Mouse (Mus musculus) neutrophil, adult 5-6 weeks (primary cell): ENCODE data around the gene Insrr. TPM values are rescaled to one million over a fixed set of nuclear protein-coding genes. Genes with fewer than 3 reads are reported as not detected.
A peak's percentile ranks its signal among the peaks of the same experiment; 100 is the strongest.

Experiments used
- ATAC-seq: fragments of 151-379, 151-347 bp; 2 replicates; pipeline ENCODE4 v1.8.0; 2017; ENCODE audit warnings: mild to moderate bottlenecking, moderate TSS enrichment; ENCODE audit not compliant: insufficient number of reproducible peaks, poor library complexity, low FRiP score, severe bottlenecking; ENCODE audit errors: extremely low read depth
- total RNA-seq: library from RNA; stranded (forward); fragments of 200-1000 nt; gene quantifications from 2 replicates; pipeline ENCODE4 v1.2.3, GENCODE M21; 2017

The Insrr gene
- total RNA-seq, 1 experiment from 2014 or later, result not detected

DNA sequence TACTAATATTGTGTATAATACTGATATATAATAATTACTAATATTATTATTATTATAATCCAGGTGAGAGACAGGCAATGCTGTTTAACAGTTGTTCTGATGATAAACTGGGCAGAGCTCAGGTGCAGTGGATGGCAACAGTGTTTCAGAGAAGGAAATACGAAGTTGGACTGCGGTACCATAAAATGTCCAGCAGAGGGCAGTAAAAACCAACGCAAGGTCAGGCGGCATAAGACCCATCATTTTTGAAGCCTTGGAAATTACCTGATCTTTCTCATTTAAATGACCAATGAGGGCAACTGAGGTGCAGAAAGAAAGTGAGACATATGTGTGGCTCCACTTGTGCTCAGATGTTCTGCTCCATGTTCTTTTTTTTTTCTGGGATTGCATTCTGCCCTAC, 26.5 kb upstream of the Insrr start:
- ATAC-seq, result peak; percentile 54; the same call in 1 of the 2 replicates

DNA sequence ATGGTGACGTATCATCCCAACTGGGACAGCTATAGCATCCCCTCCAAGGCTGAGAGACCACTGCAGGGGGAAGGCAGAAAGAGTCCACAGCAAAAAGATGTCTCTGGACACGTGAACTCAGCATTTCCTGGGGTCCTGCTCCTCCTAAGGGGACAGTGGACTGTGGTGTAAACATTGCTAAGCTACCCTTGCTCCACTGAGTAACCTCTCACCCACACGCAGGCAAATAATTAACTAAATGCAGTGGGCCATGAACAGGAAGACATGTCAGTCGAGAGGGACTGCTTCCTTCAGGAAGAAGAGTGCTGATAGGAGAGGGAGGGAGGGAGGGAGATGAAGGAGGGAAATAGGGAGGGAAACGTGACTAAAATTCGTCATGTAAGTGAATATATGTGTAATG, 25.7 kb upstream of the Insrr start:
- no peak for ATAC-seq

DNA sequence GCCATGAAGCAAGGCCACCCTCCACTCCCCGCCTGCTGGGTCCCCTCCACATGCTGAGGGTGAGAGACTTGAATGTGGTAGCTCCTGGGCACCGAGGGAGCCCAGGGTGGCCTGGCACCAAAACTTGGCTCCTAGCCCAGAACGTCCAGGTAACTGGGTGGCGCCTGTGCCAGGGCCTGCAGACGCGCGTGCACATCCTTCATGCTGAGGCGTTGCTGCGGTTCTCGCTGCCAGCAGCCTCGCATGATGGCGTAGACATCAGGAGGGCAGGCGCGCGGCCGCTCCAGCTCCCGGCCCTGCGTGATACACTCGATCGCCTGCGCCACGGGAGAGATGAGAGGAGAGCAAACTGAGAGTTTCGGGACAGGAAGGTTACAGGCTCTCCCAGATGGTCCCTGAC, 18.5 kb upstream of the Insrr start:
- ATAC-seq, result no peak

DNA sequence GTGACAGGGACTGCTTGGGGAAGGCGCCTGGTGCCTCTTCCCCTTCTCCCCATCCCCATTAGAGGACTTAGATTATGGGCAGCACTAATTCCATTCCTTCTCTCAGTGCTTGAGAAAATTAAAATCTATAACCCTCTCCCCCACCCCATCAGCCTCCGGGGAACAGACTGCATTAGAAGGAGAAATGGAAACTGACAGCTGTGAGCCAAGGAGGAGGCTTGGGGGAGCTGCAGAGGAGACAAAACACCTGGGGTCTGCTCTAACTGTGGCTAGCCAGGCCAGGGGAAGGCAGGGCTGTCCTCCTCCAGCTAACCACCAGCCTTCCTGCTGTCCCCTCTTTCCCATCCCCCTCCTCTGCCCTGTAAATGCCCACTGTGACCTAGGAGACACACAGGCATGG, 17.7 kb upstream of the Insrr start:
- ATAC-seq, result no peak

DNA sequence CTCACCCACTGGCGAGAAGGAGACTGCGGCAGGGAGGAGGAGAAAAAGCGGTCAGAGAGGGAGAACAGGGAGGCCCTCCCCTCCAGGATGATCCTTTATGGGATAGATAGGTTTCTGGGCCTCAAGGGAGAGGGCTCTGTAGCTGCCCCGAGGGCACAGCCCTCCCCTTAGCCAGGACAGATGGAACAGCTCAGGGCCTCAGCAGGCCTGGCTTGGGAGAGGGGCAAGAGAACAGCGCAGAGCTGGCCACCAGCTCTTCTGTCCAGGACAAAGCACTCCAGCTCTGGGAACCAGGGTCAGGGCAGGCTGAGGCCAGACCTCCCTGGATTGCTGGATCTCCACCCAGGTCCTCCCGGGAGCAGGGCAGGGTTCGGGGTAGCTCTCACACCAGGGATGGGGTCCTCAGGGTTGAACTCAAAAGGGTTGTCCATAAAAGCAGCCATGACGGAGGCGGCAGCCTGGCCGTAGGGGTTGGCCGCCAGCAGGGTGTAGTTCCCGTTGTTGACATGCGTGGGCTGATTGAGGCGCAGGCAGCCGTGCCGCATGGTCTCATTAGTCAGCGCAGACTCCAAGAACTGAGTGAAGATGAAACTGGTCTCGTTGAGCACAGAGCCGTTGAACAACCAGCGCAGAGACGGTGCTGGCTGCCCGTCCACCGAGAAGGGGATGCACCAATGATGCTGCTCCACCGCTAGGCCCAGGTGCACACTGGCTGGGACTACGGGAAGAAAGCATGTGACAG, 13.3 kb upstream of the Insrr start:
- no peak for ATAC-seq

DNA sequence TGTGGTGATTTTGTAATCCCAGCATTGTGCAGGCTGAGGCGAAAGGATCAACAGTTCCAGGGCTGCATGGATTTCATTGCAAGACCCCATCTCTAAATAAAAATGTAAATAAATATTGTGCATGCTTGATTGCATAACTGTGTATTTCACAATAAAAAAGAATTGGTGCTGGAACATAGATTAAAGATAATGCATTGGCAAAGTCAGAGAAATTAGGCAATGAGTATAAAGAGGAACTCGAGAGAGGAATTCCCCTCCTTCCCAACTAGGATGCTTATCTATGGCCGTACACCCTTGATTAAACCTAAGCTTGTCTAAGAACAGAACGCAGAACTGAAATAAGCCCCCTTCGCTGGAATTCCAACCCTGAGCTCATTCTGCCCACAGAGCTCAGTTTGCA, 11.6 kb upstream of the Insrr start:
- no peak for ATAC-seq

DNA sequence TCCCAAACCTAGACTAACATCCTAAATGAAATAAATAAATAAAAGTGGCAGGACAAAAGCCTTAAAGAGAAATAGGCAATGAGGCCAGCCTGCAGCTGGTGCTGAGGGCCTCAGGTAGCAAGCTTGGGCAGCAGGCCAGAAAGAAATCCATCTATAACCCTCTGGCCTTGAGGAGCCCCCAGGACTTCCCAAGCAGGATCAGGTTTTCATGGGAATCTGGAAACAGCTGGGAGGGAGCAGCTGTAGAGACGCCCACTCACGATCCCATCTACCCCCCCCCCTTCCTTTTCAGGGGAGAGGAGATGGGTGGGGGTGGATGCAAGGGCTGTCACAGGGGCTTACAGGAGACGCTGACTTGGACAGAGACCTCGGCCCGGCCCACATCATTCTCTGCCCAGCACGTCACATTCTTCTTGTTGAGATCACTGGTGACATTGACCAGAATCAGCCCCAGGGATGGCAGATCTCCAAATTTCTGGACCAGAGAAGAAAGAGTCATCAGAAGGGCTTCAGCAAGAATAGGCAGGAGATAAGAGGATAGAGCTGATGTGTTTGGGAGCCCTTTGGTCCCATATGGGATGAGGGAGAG, 11.0 kb upstream of the Insrr start:
- ATAC-seq, result no peak

DNA sequence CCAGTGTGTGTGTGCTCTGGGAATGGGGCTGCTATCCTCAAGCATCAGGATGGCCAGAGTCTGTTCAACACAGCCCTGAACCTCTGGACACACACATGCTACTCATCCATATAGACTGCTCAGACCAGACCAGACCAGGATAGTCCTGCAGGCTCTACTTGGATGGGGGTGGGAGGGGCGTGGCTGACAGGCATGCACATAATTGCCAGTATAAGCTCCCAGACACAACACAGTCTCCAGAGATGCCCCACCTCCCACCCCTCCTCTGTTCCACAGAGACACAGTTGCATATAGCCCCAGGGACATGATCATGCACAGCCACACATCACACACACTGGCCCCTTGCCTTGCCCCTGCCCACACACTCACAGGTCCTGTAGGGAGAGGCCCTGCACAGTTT, 7.5 kb upstream of the Insrr start:
- ATAC-seq, result no peak

DNA sequence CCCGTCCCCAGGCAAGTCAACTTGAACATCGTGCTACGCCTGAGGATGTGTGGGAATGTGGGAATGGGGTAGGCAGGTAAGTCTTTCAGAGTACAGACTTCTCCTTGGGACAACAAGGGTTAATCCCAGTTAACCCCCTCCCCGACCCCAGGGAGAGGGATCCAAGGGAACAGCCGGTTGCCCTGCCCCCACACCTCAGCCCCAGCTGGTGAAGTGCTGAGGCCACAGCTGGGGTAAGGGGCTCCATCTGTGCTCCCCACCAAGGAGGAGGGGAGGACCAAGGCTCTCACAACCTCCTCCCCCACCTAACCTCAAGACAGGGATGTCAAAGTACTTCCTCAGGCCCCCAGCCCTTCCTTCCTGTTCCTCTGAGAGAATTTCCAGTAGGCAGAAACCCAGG, 7.0 kb upstream of the Insrr start:
- ATAC-seq, result no peak

DNA sequence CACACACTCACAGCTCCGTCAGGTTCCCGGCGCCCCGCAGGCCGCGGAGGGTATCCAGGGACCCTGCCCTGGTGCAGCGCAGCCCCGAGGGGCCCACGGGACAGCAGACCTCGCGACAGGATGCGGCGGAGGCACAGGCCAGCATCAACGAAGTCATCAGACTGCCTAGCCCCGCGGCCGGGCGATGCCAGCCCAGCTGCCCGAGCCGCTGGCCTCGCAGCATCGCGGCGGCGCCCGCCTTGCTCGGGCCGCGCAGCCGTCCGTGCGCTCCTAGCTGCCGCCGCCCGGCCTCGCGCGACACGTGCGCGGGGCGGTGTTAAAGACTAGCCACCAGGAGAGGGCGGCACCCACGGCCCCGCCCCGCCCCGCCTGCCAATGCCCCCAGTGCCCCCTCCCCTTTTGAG, 1.8 kb upstream of the Insrr start, which contains the start of gene Ntrk1:
Gene Ntrk1, minus strand, starts transcription at position 241 of the 404 bp plus-strand sequence.
- no peak for ATAC-seq

DNA sequence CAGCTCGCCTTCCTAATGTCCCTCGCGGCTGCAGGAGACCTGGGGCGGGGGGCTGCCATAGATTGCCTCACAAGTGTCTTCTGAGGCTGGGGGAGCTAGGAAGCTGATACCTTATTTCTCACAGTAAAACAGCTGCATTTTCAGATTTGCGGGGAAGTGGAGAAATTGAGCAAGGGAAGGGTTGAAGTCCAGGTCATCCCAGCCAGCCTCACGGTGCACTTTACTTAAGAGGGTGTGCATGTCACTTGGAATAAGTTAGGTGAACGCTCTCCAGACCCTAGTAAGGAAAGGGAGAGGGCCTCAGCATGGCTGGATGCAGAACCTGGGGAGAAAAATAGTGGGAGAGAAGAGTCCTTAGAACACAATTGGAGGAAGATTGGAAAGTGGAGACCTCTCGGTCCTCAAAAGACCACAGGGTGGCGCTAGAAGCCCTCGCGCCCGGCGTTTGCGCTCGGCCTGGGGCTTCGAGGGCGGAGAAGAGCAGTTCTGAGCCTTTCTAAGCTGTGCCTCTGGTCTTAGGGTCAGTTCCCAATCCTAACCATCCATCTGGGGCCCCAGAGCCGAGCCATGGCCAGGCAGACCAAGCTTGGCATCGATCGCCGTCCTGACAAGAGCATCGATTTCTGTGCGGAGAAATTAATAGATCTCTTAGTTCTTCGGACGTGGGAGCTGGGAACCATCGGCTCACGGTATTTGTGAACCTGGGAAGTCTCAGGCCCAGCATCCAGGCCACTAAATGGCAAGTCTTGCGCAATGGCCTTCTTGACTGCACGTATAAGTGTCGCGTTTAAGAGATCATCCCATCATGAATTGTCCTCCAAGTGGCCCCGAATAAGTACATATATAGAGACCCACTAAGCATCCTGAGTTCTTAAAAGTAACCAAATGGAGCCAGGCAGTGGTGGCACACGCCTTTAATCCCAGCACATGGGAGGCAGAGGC, 1.1 kb upstream of the Insrr start:
- no peak for ATAC-seq

DNA sequence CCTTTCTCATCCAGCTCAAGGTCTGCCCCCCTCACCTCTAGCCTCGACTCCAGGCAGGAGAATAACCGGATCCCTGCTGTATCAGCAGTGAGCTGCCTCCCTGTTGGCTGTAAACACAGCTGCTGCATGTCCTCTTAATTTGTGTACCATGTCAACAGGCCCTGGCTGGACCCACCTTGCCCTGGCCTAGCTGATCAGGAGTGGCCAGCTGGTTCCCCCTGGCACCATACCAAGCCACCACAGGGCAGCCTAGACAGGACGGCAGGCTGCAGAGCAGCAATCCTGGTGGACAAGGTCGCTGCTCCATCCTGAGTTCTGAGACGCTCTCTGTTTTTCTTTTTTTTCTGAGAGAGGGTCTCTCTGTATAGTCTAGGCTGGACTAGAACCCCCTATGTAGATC, 4.9 kb downstream of the Insrr start:
- no peak for ATAC-seq

DNA sequence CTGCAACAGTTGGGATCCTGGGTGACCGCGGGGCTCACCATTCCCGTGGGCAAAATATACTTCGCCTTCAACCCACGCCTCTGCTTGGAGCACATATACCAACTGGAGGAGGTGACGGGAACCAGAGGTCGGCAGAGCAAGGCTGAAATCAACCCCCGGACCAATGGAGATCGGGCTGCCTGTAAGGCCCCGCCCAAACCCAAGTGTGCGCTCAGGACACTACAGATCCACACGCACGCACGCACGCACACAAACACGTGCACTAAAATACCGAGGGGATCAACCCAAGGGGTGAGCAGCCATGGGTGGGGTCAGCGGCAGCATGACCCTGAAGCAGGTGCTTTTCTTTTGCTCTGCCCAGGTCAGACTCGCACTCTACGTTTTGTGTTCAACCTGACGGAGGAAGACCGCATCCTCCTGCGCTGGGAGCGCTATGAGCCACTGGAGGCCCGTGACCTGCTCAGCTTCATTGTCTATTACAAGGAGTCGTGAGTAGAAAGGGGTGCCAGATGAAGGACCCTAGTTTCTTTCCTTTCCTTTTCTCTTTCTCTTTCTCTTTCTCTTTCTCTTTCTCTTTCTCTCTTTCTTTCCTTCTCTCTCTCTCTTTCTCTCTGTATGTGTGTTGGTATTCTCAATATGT, 7.4 kb downstream of the Insrr start:
- 0 out of 2 replicates have a peak, but pooled peaks have one; percentile 13 for ATAC-seq

DNA sequence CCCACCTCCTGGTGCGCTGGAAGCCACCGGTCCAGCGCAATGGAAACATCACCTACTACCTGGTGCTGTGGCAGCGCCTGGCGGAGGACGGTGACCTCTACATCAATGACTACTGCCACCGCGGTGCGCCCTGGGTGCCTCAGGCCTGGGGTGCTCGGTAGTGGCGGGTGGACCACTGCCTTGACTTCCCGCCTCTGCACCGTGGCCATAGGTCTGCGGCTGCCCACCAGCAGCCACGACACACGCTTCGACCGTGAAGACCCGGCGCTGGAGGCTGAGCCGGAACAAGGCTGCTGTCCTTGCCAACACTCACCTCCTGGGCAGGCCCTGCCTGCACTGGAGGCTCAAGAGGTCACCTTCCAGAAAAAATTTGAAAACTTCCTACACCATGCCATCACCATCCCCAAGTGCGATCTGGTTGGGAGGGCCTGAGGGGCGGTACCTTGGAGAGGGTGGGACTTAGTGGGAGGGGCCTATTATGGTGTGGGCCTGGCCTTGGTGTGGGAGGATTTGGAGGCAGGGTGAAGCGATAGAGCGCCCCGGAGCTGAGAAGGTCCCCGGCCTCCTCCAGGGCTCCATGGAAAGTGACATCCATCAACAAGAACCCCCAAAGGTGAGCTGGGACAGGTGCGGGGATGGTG, 12.7 kb downstream of the Insrr start:
- ATAC-seq, result no peak

DNA sequence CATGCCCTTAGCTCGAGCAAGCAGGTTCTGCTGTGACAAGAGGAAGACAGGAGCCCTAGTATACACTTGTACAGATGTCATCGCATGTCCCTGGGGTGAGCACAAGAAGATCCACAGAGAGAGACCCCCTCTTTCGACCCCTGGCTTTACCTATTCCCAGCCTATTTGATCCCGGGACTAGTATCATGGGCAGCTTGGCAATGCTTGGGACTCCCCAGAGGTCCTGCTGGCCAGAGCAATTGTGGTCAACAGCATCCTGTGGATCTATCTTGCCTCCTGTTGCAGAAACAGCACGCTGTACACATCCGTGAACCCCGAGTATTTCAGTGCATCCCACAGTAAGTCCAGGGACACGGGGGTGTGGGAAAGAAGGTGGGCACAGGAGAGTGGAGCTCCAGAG, 14.5 kb downstream of the Insrr start:
- no peak for ATAC-seq

DNA sequence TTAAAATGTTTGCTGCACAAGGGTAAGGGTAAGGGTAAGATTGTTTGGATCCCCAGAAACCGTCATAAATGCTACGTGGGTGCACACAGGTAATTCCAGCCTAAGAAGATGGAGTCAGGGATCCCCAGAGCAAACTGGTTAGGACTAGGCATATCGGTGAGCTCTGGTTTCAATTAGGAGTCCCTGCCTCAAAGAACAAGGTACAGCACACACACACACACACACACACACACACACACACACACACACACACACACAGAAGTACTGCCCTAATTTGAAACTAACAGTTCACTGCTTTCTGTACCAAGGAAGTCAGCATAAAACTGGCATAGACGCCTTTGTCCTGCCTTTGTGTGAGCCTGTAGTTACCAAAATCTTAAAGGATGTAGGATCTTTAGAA, 15.7 kb downstream of the Insrr start:
- ATAC-seq, result no peak

DNA sequence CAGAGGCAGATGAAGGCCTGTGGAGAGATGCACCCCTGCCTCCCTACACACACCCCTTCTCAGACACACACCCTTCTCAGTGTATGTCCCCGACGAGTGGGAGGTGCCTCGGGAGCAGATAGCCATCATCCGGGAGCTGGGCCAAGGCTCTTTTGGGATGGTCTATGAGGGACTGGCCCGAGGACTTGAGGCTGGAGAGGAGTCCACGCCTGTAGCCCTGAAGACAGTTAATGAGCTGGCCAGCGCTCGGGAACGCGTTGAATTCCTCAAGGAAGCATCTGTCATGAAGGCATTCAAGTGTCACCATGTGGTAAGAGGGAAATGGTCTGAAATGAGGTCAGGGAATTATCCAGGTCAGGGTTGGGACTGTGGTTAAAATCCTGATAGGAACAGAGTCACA, 16.1 kb downstream of the Insrr start:
- no peak for ATAC-seq

DNA sequence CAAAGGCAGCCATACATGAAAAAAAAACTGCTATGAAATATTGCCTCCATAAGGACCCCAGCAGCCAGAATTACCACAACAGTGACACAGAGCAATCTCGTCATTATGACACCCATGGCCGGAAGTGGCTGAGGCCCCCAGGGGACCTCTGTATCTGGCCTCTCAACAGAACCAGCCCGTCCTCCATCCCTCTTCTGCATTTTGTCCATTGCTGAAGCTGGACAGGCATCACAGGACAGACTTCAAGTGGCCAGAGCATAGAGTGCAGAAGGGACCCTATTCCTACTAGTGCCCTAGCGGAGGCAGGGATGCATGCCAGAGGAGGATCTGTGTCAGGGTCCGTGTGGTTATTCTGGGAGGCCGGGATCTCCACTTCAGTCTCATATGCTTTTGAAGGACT, 19.4 kb downstream of the Insrr start:
- no peak for ATAC-seq

DNA sequence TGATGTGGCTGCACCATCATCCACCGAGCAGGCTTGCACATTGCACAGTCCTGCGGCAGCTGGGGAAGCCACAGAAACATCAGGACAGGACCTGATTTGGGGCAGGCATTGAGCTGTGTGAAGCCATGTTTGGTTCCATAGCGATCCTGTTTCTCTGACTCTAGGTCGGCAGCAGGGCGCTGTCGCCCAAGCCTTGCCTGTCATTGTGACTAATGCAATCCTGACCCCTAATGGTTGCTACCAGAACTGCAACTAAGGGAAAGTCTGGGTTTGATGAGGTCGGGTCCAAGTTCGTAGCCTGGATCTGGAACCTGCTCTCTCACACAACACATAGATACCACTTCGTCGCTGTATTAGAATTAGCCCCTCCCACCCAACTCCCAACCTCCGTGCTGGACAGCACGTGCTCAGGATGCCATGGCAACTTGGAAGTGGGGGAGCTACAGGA, 19.9 kb downstream of the Insrr start:
- peak; percentile 74 for ATAC-seq
